Mouse (Mus musculus) liver, embryonic 11.5 days (tissue): ENCODE results near the gene Arhgef25. TPM values are rescaled to one million over a fixed set of nuclear protein-coding genes. Genes with fewer than 3 reads are reported as not detected.

Experiments used
- ATAC-seq: fragments of 200-750 bp; cut with Nextera tagmentation; replicated peaks from 2 replicates; pipeline ENCODE4 v1.8.0; 2017; ENCODE audit warnings: moderate number of reproducible peaks, mild to moderate bottlenecking, moderate TSS enrichment, moderate library complexity; ENCODE audit not compliant: low FRiP score
- DNase-seq: peaks from one replicate; pipeline ENCODE4 v3.0.0-alpha.2; 2017; ENCODE audit warnings: low spot score
- H3K27ac ChIP-seq: fragments of 300-500 bp; sonication (generic); 2 replicates; pipeline ENCODE4 v1.5.1; 2014; ENCODE audit warnings: mild to moderate bottlenecking, low read depth, low read length, control low read depth
- H3K27me3 ChIP-seq: fragments of 300-500 bp; sonication (generic); replicated peaks from 2 replicates; pipeline ENCODE4 v1.6.1; 2014; ENCODE audit warnings: low read length, mixed read lengths; ENCODE audit not compliant: control insufficient read depth, insufficient read depth
- H3K36me3 ChIP-seq: fragments of 300-500 bp; sonication (generic); 2 replicates; pipeline ENCODE4 v1.6.1; 2014; ENCODE audit warnings: mild to moderate bottlenecking, low read length, moderate library complexity, mixed read lengths; ENCODE audit not compliant: control insufficient read depth, insufficient read depth
- H3K4me1 ChIP-seq: fragments of 300-500 bp; sonication (generic); replicated peaks from 2 replicates; pipeline ENCODE4 v1.6.1; 2014; ENCODE audit warnings: low read length, mixed read lengths; ENCODE audit not compliant: control insufficient read depth, insufficient read depth
- H3K4me2 ChIP-seq: fragments of 300-500 bp; sonication (generic); 2 replicates; pipeline ENCODE4 v1.6.1; 2014; ENCODE audit warnings: mild to moderate bottlenecking, control low read depth, moderate library complexity
- H3K4me3 ChIP-seq: fragments of 300-500 bp; sonication (generic); 2 replicates; pipeline ENCODE4 v1.5.1; 2014; ENCODE audit warnings: low read depth, low read length, control low read depth
- H3K9ac ChIP-seq: fragments of 300-500 bp; sonication (generic); 2 replicates; pipeline ENCODE4 v1.6.1; 2014; ENCODE audit warnings: low read depth, low read length, control low read depth
- H3K9me3 ChIP-seq: fragments of 300-500 bp; sonication (generic); 2 replicates; pipeline ENCODE4 v1.6.1; 2016; ENCODE audit warnings: low read length, inconsistent platforms, mixed read lengths; ENCODE audit not compliant: control insufficient read depth
- WGBS: fragments of 180-500 bp; shearing (Covaris S2); extraction: QIAGEN DNeasy Blood & Tissue Kit; methylation state at CpG from one replicate; pipeline ENCODE4 v1.1.7; 2014; 5-methylcytosine and 5-hydroxymethylcytosine counted together
- polyA plus RNA-seq: library from polyadenylated mRNA; unstranded; fragments of >200 nt; fragmentation: Nextera tagmentation; extraction: Ambion mirVana; gene quantifications from 2 replicates; pipeline ENCODE4 v1.2.1, GENCODE M21; 2014

The Arhgef25 gene
- polyA plus RNA-seq, 1 experiment from 2014 or later = 30.2 TPM

- DNase-seq (no peak), ATAC-seq (no peak)
- Histone ChIP-seq H3K9ac (no peak overlapping the region), H3K4me1 (peaks cover 12% of the 10 kb centered on the region), H3K4me2 (no peak overlapping the region), H3K27ac (no peak overlapping the region), H3K4me3 (no peak overlapping the region), H3K36me3 (no peaks in the 10 kb centered on the region), H3K27me3 (no peaks in the 10 kb centered on the region; the same call in 1 of the 2 replicates), H3K9me3 (no peaks in the 10 kb centered on the region)
- 68% methylated on average over 8 of the region's 8 CpGs for WGBS
Measured at GRCm38 (mm10) chr10:127226318-127226895, 36.5 kb upstream of the Arhgef25 start.

DNA sequence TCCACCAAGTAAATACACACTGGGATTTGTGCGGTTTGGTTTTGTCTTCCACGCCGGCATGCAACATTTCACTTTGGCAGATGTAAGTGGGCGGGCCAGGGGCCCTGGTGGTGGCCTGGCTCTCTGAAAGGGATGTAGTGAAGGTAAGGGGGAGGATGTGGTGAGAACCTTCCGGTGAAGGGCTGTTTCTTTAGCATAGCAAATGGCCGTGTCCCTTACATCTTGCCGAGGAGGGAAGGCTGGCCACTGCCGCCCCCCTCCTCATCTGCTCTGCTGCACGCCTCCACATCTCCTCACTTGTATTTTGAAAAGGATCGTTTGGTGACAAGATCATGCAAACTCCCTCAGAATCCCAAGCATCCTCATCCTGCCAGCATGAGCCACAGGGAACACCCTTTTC is 35.8 kb upstream of the Arhgef25 start:
- ATAC-seq (no peak), DNase-seq (no peak)
- H3K4me1 ChIP-seq = peaks cover 10% of the 10 kb centered on the region
- H3K27ac ChIP-seq = no peak overlapping the region
- no peak overlapping the region for H3K4me2 ChIP-seq
- WGBS = 40% methylated on average over 10 of the region's 10 CpGs
- no peak overlapping the region for H3K4me3 ChIP-seq
- H3K27me3 ChIP-seq = no peaks in the 10 kb centered on the region; the same call in 1 of the 2 replicates
- H3K9ac ChIP-seq = no peak overlapping the region
- no peaks in the 10 kb centered on the region for H3K9me3 ChIP-seq
- H3K36me3 ChIP-seq = no peaks in the 10 kb centered on the region

DNA sequence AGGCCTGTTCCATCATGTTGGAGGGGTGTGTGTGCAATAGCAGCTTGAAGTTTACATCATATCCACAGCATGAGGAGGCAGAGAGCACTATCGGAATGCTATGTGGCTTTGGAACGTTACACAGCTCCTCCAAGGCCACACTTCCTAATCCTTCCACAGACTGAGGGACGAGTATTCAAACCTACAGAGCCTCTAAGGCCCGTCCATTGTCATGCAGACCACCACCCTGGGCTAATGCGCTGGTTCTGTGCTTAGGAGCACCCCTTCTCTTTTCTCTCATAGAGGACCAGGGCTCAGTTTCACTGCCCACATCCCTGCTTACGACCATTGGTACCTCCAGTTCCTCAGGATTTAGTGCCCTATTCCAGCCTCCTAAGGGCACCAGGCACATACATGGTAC is 35.3 kb upstream of the Arhgef25 start:
- WGBS = 61% methylated on average over 6 of the region's 6 CpGs
- H3K4me1 ChIP-seq = peaks cover 9% of the 10 kb centered on the region
- no peaks in the 10 kb centered on the region; the same call in 1 of the 2 replicates for H3K27me3 ChIP-seq
- DNase-seq (no peak), ATAC-seq (no peak)
- no peak overlapping the region for H3K27ac ChIP-seq
- no peak overlapping the region for H3K9ac ChIP-seq
- H3K9me3 ChIP-seq = no peaks in the 10 kb centered on the region
- no peaks in the 10 kb centered on the region for H3K36me3 ChIP-seq
- no peak overlapping the region for H3K4me3 ChIP-seq
- H3K4me2 ChIP-seq = no peak overlapping the region

- Histone ChIP-seq H3K27me3 (no peaks in the 10 kb centered on the region), H3K9ac (no peak overlapping the region), H3K4me1 (peaks cover 7% of the 10 kb centered on the region), H3K4me2 (no peak overlapping the region), H3K36me3 (no peaks in the 10 kb centered on the region), H3K9me3 (no peaks in the 10 kb centered on the region), H3K27ac (no peak overlapping the region), H3K4me3 (no peak overlapping the region)
- no peak for ATAC-seq
- DNase-seq = no peak
- 83% methylated on average over 2 of the region's 2 CpGs for whole genome bisulfite sequencing
Measured at GRCm38 (mm10) chr10:127218339-127218738, 28.5 kb upstream of the Arhgef25 start.

DNA sequence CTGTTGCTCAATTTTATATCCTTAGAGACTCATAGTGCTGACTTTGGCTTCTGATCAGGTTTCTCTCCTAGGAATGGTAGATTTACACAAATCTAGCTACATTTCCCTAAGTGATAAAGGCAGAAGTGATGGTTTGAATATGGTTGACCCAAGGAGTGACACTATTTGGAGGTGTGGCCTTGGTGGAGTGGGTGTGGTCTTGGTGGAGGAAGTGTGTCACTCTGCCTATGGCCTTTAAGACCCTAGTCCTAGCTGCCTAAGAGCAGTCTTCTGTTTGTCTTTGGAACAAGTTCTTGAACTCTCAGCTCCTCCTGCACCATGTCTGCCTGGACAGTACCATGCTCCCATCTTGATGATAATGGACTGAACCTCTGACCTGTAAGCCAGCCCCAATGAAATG is 27.3 kb upstream of the Arhgef25 start:
- Histone ChIP-seq H3K27ac (no peak overlapping the region), H3K4me3 (no peak overlapping the region), H3K4me1 (peaks cover 7% of the 10 kb centered on the region), H3K9ac (no peak overlapping the region), H3K36me3 (no peaks in the 10 kb centered on the region), H3K9me3 (no peaks in the 10 kb centered on the region), H3K27me3 (no peaks in the 10 kb centered on the region), H3K4me2 (no peak overlapping the region)
- ATAC-seq (no peak), DNase-seq (no peak)

DNA sequence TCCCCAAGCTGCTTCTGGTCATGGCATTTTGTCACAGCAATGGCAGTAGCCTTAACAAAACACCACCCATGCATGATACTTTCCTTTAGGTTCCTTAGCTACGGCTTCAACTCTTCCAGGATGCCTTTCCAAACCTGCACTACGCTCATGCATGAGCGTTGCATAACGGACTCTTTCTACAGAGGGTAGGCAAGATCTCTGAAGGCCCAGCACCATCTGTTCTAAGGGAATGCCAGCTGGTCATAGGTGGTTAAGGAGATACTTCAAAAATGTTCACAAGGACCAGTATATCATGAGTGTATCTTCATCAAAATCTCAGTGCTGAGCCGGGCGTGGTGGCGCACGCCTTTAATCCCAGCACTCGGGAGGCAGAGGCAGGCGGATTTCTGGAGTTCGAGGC is 26.6 kb upstream of the Arhgef25 start:
- Histone ChIP-seq H3K4me3 (no peak overlapping the region), H3K27ac (no peak overlapping the region), H3K4me1 (peaks cover 7% of the 10 kb centered on the region), H3K9me3 (no peaks in the 10 kb centered on the region), H3K9ac (no peak overlapping the region), H3K36me3 (no peaks in the 10 kb centered on the region), H3K27me3 (no peaks in the 10 kb centered on the region), H3K4me2 (no peak overlapping the region)
- ATAC-seq (no peak), DNase-seq (no peak)
- WGBS = 90% methylated on average over 11 of the region's 11 CpGs

DNA sequence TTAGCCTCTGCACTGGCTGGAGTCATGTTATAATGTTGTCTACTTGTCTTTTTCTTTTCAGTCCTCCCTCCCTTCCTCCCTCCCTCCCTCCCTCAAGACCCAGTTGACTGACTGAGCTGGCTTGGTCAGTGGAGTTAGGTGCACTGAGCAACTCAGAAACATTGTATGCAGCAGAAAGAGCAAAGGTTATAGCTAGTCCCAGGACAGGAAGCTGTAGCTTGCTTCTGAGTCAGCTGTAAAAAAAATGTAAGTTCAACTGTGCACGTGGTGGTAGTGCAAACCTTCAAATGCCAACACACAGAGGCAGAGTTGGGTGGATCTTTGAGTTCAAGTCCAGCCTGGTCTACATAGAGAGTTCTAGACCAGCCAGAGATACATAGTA is 24.5 kb upstream of the Arhgef25 start:
- peak overlapping the region; percentile 32; the same call in 1 of the 2 replicates for H3K27ac ChIP-seq
- peaks cover 20% of the 10 kb centered on the region for H3K4me1 ChIP-seq
- 0 out of 2 replicates have a peak, but pooled peaks cover under 1% of the 10 kb centered on the region for H3K36me3 ChIP-seq
- no peak overlapping the region for H3K4me2 ChIP-seq
- DNase-seq (no peak), ATAC-seq (no peak)
- no peaks in the 10 kb centered on the region for H3K9me3 ChIP-seq
- WGBS = 56% methylated on average over 1 of the region's 1 CpGs
- H3K9ac ChIP-seq = no peak overlapping the region; the same call in 1 of the 2 replicates
- H3K27me3 ChIP-seq = no peaks in the 10 kb centered on the region
- no peak overlapping the region for H3K4me3 ChIP-seq

- DNase-seq (no peak), ATAC-seq (no peak)
- Histone ChIP-seq H3K4me2 (no peak overlapping the region), H3K27ac (no peak overlapping the region), H3K9ac (no peak overlapping the region; the same call in 1 of the 2 replicates), H3K4me1 (peaks cover 22% of the 10 kb centered on the region), H3K27me3 (no peaks in the 10 kb centered on the region), H3K36me3 (0 out of 2 replicates have a peak, but pooled peaks cover 2% of the 10 kb centered on the region), H3K9me3 (no peaks in the 10 kb centered on the region), H3K4me3 (no peak overlapping the region)
- WGBS = 80% methylated on average over 13 of the region's 13 CpGs
Measured at GRCm38 (mm10) chr10:127213704-127214421, 24.0 kb upstream of the Arhgef25 start.

DNA sequence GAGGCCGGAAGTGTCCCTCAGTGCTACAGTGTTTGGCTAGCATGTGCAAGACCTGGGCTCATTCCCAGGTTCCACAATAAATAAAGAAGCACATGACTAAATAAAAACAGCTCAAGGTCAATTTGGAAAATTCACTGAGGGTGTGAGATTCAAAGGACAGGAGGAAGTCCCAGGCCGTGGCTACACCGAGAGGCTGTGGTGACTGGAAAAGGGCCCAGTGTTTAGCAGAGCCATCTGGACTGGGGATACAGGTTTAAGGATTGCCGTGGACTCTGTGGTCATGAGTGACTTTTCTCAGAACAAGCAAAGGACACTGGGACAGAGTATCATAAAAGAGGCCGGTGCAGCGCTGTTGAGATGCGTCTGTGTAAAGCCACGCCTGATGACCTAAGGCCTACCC is 23.4 kb upstream of the Arhgef25 start:
- Histone ChIP-seq H3K4me3 (no peak overlapping the region), H3K9ac (no peak overlapping the region), H3K27me3 (no peaks in the 10 kb centered on the region), H3K27ac (no peak overlapping the region), H3K36me3 (0 out of 2 replicates have a peak, but pooled peaks cover 2% of the 10 kb centered on the region), H3K4me2 (no peak overlapping the region), H3K9me3 (no peaks in the 10 kb centered on the region), H3K4me1 (peaks cover 22% of the 10 kb centered on the region)
- no peak for DNase-seq
- 87% methylated on average over 8 of the region's 8 CpGs for WGBS
- no peak for ATAC-seq
